Mouse (Mus musculus) CH12.LX (cell line): ENCODE data around the gene B3gnt5. TPM values are rescaled to one million over a fixed set of nuclear protein-coding genes. Genes with fewer than 3 reads are reported as not detected.
A peak's percentile ranks its signal among the peaks of the same experiment; 100 is the strongest.

Source experiments
- DNase-seq: peaks from one replicate; pipeline ENCODE4 v3.0.0-alpha.2; 2013; ENCODE audit errors: extremely low read depth
- H3K27ac ChIP-seq: 2 replicates; pipeline ENCODE4 v1.5.1; 2012; ENCODE audit warnings: low read depth, mild to moderate bottlenecking, control low read depth, moderate library complexity; ENCODE audit not compliant: insufficient read depth
- H3K27me3 ChIP-seq: replicated peaks from 2 replicates; pipeline ENCODE3; 2012; ENCODE audit warnings: inconsistent platforms
- H3K36me3 ChIP-seq, 2 experiments: replicated peaks in 1 of 2; 2 replicates each; pipeline versions ENCODE3 to v1.6.1; 2012; ENCODE audit warnings: inconsistent platforms in 1 of 2, low read length in 1 of 2, mild to moderate bottlenecking in 1 of 2, mixed read lengths in 1 of 2, moderate library complexity in 1 of 2; ENCODE audit not compliant: control insufficient read depth in 1 of 2, insufficient read depth in 1 of 2
- H3K4me1 ChIP-seq, 2 experiments: 2 replicates each; pipeline ENCODE4 v1.6.1; 2012; ENCODE audit warnings: inconsistent platforms in 1 of 2, moderate library complexity in 1 of 2; ENCODE audit not compliant: insufficient read depth in 2 of 2, control insufficient read depth in 1 of 2
- H3K4me2 ChIP-seq: 2 replicates; pipeline ENCODE4 v1.6.1; 2012; ENCODE audit warnings: low read depth, mild to moderate bottlenecking, control low read depth; ENCODE audit not compliant: poor library complexity, insufficient read depth, severe bottlenecking
- H3K4me3 ChIP-seq, 3 experiments: fragments of 150-350 bp in 1 of 3; sonication (generic) in 1 of 3; replicated peaks in 1 of 3; 2 replicates each; pipeline versions ENCODE3 to v1.5.1; 2011 to 2012; ENCODE audit warnings: low read depth in 2 of 3, low read length in 2 of 3, mild to moderate bottlenecking in 2 of 3, moderate library complexity in 2 of 3, control low read depth in 1 of 3, improper control_type of control experiment in 1 of 3, inconsistent platforms in 1 of 3, mixed read lengths in 1 of 3; ENCODE audit not compliant: poor library complexity in 1 of 3
- H3K79me2 ChIP-seq: replicated peaks from 2 replicates; pipeline ENCODE4 v1.6.1; 2012; ENCODE audit warnings: mild to moderate bottlenecking, moderate library complexity; ENCODE audit not compliant: control insufficient read depth, poor library complexity, insufficient read depth, severe bottlenecking; ENCODE audit errors: extremely low read depth
- H3K9ac ChIP-seq: 2 replicates; pipeline ENCODE4 v1.6.1; 2012; ENCODE audit warnings: low read depth, mild to moderate bottlenecking, control low read depth, moderate library complexity; ENCODE audit not compliant: insufficient read depth
- H3K9me3 ChIP-seq: replicated peaks from 2 replicates; pipeline ENCODE3; 2012; ENCODE audit warnings: low read length, inconsistent platforms, mixed read lengths
- CHD1 ChIP-seq: IDR thresholded peaks from 2 replicates; pipeline ENCODE4 v1.6.1; 2012; ENCODE audit warnings: low read depth, low read length, improper control_type of control experiment, inconsistent platforms
- CHD2 ChIP-seq: IDR thresholded peaks from 2 replicates; pipeline ENCODE4 v1.6.1; 2011; ENCODE audit warnings: low read length, improper control_type of control experiment
- CTCF ChIP-seq, 2 experiments: IDR thresholded peaks in 1 of 2; conservative IDR thresholded peaks in 1 of 2; 2 replicates each; pipeline ENCODE4 v1.5.1; 2011 to 2012; ENCODE audit warnings: low read depth in 2 of 2, low read length in 2 of 2, improper control_type of control experiment in 1 of 2, inconsistent platforms in 1 of 2, mild to moderate bottlenecking in 1 of 2, moderate library complexity in 1 of 2
- ELF1 ChIP-seq: IDR thresholded peaks from 2 replicates; pipeline ENCODE4 v1.6.1; 2014; ENCODE audit warnings: low read depth, mild to moderate bottlenecking, inconsistent platforms, low read length, improper control_type of control experiment
- EP300 ChIP-seq: IDR thresholded peaks from 2 replicates; pipeline ENCODE4 v1.6.1; 2011; ENCODE audit warnings: low read length, improper control_type of control experiment
- GABPA ChIP-seq: IDR thresholded peaks from 2 replicates; pipeline ENCODE4 v1.6.1; 2012; ENCODE audit warnings: low read depth, low read length, improper control_type of control experiment, inconsistent platforms; ENCODE audit not compliant: insufficient replicate concordance
- HCFC1 ChIP-seq: IDR thresholded peaks from 2 replicates; pipeline ENCODE4 v1.6.1; 2012; ENCODE audit warnings: low read depth, mild to moderate bottlenecking, inconsistent platforms, low read length, improper control_type of control experiment
- IRF4 ChIP-seq: IDR thresholded peaks from 2 replicates; pipeline ENCODE4 v1.6.1; 2014; ENCODE audit warnings: low read depth, mild to moderate bottlenecking, inconsistent platforms, low read length, improper control_type of control experiment
- JUN ChIP-seq: IDR thresholded peaks from 2 replicates; pipeline ENCODE4 v1.6.1; 2011; ENCODE audit warnings: low read depth, mild to moderate bottlenecking, low read length, improper control_type of control experiment, moderate library complexity; ENCODE audit not compliant: insufficient read depth
- KAT2A ChIP-seq: IDR thresholded peaks from 2 replicates; pipeline ENCODE4 v1.6.1; 2012; ENCODE audit warnings: low read length, improper control_type of control experiment, inconsistent platforms; ENCODE audit not compliant: insufficient replicate concordance
- MAFK ChIP-seq: IDR thresholded peaks from 2 replicates; pipeline ENCODE4 v1.6.1; 2011; ENCODE audit warnings: low read length, improper control_type of control experiment; ENCODE audit not compliant: insufficient replicate concordance
- MAX ChIP-seq: IDR thresholded peaks from 2 replicates; pipeline ENCODE4 v1.6.1; 2011; ENCODE audit warnings: low read length, improper control_type of control experiment
- MAZ ChIP-seq: IDR thresholded peaks from 2 replicates; pipeline ENCODE4 v1.6.1; 2012; ENCODE audit warnings: low read depth, mild to moderate bottlenecking, inconsistent platforms, low read length, improper control_type of control experiment, moderate library complexity
- MEF2A ChIP-seq: IDR thresholded peaks from 2 replicates; pipeline ENCODE4 v1.6.1; 2014; ENCODE audit warnings: low read depth, mild to moderate bottlenecking, inconsistent platforms, low read length, improper control_type of control experiment, borderline replicate concordance
- MXI1 ChIP-seq: IDR thresholded peaks from 2 replicates; pipeline ENCODE4 v1.6.1; 2011; ENCODE audit warnings: mild to moderate bottlenecking, low read depth, low read length, improper control_type of control experiment
- MYC ChIP-seq: IDR thresholded peaks from 2 replicates; pipeline ENCODE4 v1.6.1; 2011; ENCODE audit warnings: low read depth, mild to moderate bottlenecking, improper control_type of control experiment, low read length
- NRF1 ChIP-seq: IDR thresholded peaks from 2 replicates; pipeline ENCODE4 v1.6.1; 2014; ENCODE audit warnings: low read depth, mild to moderate bottlenecking, inconsistent platforms, low read length, improper control_type of control experiment, moderate library complexity
- PAX5 ChIP-seq: IDR thresholded peaks from 2 replicates; pipeline ENCODE4 v1.6.1; 2012; ENCODE audit warnings: low read length, inconsistent platforms, mixed read lengths
- POLR2A ChIP-seq: IDR thresholded peaks from 2 replicates; pipeline ENCODE4 v1.6.1; 2011; ENCODE audit warnings: low read depth, mild to moderate bottlenecking, improper control_type of control experiment, low read length
- RAD21 ChIP-seq: IDR thresholded peaks from 2 replicates; pipeline ENCODE4 v1.6.1; 2011; ENCODE audit warnings: low read depth, mild to moderate bottlenecking, low read length, improper control_type of control experiment, moderate library complexity
- SIN3A ChIP-seq: IDR thresholded peaks from 2 replicates; pipeline ENCODE4 v1.6.1; 2012; ENCODE audit warnings: low read length, improper control_type of control experiment, inconsistent platforms
- SMC3 ChIP-seq: IDR thresholded peaks from 2 replicates; pipeline ENCODE4 v1.6.1; 2011; ENCODE audit warnings: low read depth, low read length, improper control_type of control experiment
- UBTF ChIP-seq: IDR thresholded peaks from 2 replicates; pipeline ENCODE4 v1.6.1; 2012; ENCODE audit warnings: low read depth, mild to moderate bottlenecking, inconsistent platforms, low read length, improper control_type of control experiment, moderate library complexity
- USF2 ChIP-seq: conservative IDR thresholded peaks from 2 replicates; pipeline ENCODE4 v1.6.1; 2011; ENCODE audit warnings: low read depth, low read length, improper control_type of control experiment
- ZC3H11A ChIP-seq: IDR thresholded peaks from 2 replicates; pipeline ENCODE4 v1.6.1; 2012; ENCODE audit warnings: low read depth, mild to moderate bottlenecking, inconsistent platforms, low read length, improper control_type of control experiment
- ZKSCAN1 ChIP-seq: IDR thresholded peaks from 2 replicates; pipeline ENCODE4 v1.6.1; 2012; ENCODE audit warnings: low read depth, inconsistent platforms, low read length, improper control_type of control experiment, borderline replicate concordance
- ZMIZ1 ChIP-seq: IDR thresholded peaks from 2 replicates; pipeline ENCODE4 v1.6.1; 2012; ENCODE audit warnings: low read depth, mild to moderate bottlenecking, inconsistent platforms, low read length, improper control_type of control experiment
- ZNF384 ChIP-seq: IDR thresholded peaks from 2 replicates; pipeline ENCODE4 v1.6.1; 2012; ENCODE audit warnings: low read depth, low read length, improper control_type of control experiment, inconsistent platforms
- dilution Hi-C: fragments of 300-500 bp; cut with MboI; formaldehyde crosslinking; loops from 2 replicates; pipeline ENCODE4 v1.14.3; 2020; ENCODE audit warnings: low sequenced_read_pairs; ENCODE audit not compliant: extremely low pct_unique_long_range_greater_than_20kb, extremely low pct_ligation_motif_present
- in situ Hi-C: fragments of 300-500 bp; cut with MboI; formaldehyde crosslinking; loops from 3 replicates; pipeline ENCODE4 v1.14.3; 2019; ENCODE audit warnings: low sequenced_read_pairs, low pct_ligation_motif_present, low pct_unique_long_range_greater_than_20kb, mixed read lengths
- polyA plus RNA-seq: library from polyadenylated mRNA; unstranded; fragments of >175 nt; gene quantifications from 2 replicates; pipeline ENCODE4 v1.2.1, GENCODE M21; 2012; ENCODE audit warnings: low read depth; ENCODE audit not compliant: insufficient read length
- total RNA-seq, 2 experiments: library from RNA; depleted of rRNA; stranded (reverse); fragments of 300-350 nt in 1 of 2; fragments of >200 nt in 1 of 2; gene quantifications; 2 replicates each; pipeline ENCODE4 v1.2.3; 2012 to 2014

Gene B3gnt5
- total RNA-seq (2012; rRNA removed) (1.6 and 1.9 TPM in 2 replicates), total RNA-seq (2014; rRNA removed) (6.3 and 6.5 TPM in 2 replicates), polyA plus RNA-seq (3.1 and 3.4 TPM in 2 replicates)

DNA sequence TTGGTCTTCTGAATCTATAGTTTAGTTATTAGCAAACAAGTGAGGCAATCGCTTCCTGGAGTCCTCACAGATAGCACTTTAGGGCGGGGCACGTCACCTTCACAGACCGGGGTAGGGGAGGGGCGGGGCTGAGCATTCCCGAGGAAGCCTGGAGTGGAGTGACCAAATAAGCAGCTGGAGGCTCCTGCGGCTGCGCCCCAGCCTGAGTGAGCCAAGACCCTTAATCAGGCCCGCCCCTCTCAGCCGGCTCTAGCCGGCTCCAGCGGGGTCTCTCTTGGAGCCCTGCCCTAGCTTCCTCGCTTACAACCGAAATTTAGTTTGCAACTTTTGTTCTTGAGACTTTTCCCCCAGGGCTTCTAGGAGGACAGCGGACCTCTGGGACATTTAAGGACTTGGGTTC lies at the start of gene B3gnt5:
Gene B3gnt5, plus strand, starts transcription at position 135 of the 400 bp plus-strand sequence.
- peak; percentile 56 for DNase-seq
- peak within 1 kb of the TSS; percentile 99 for H3K4me2 ChIP-seq
- peaks cover 4 to 25% of the 10 kb centered on the region in 2 experiments; a peak in 3 of 4 replicates for H3K4me1 ChIP-seq
- 0 out of 2 replicates have a peak, but pooled peaks have one; percentile 27 for TF ChIP-seq MEF2A
- 0 out of 2 replicates have a peak, but pooled peaks have one; percentile 20 for TF ChIP-seq MYC
- TF ChIP-seq MXI1: 0 out of 2 replicates have a peak, but pooled peaks have one; percentile 50
- 0 out of 2 replicates have a peak, but pooled peaks have one; percentile 16 for TF ChIP-seq ELF1
- no peak for TF ChIP-seq USF2
- TF ChIP-seq UBTF: no peak
- TF ChIP-seq MAZ: peak; percentile 72; the same call in 1 of the 2 replicates
- TF ChIP-seq MAX: no peak
- peak; percentile 66 for TF ChIP-seq NRF1
- TF ChIP-seq KAT2A: no peak
- TF ChIP-seq RAD21: no peak
- TF ChIP-seq GABPA: no peak
- TF ChIP-seq PAX5: no peak
- TF ChIP-seq ZC3H11A: no peak
- no peak for TF ChIP-seq EP300
- TF ChIP-seq POLR2A: no peak
- TF ChIP-seq CHD1: no peak
- TF ChIP-seq ZNF384: no peak
- TF ChIP-seq HCFC1: peak; percentile 15; the same call in 1 of the 2 replicates
- TF ChIP-seq SIN3A: 0 out of 2 replicates have a peak, but pooled peaks have one; percentile 54
- H3K9ac ChIP-seq: peak within 1 kb of the TSS; percentile 18; the same call in 1 of the 2 replicates
- dilution Hi-C loops (no loop called here), in situ Hi-C loops (no loop called here)
- H3K9me3 ChIP-seq: no peaks in the 10 kb centered on the region
- no peak within 1 kb of the TSS for H3K27ac ChIP-seq
- H3K79me2 ChIP-seq: no peaks in the 10 kb centered on the region; the same call in 1 of the 2 replicates
- H3K4me3 ChIP-seq: peak within 1 kb of the TSS; percentile 8 to 53 (median 47)
- H3K36me3 ChIP-seq: no peaks in the 10 kb centered on the region
- H3K27me3 ChIP-seq: peaks cover 33% of the 10 kb centered on the region

- dilution Hi-C loops: no loop called here
- Histone ChIP-seq H3K27me3 (no peaks in the 10 kb centered on the region), H3K79me2 (no peaks in the 10 kb centered on the region), H3K4me2 (no peak overlapping the region), H3K4me1 (peaks cover 0 to 4% of the 10 kb centered on the region in 2 experiments; a peak in 1 of 4 replicates), H3K4me3 (no peak overlapping the region), H3K9me3 (no peaks in the 10 kb centered on the region), H3K27ac (no peak overlapping the region), H3K9ac (no peak overlapping the region), H3K36me3 (no peaks in the 10 kb centered on the region)
- DNase-seq: peak; percentile 45
- in situ Hi-C loops: loop anchor here (5.0 to 25.0 kb wide), 2 partner anchors 121 to 716 kb away; partner anchors contain the start of gene Abcc5
- no peak for TF ChIP-seq CHD2
- no peak for TF ChIP-seq MYC
- TF ChIP-seq ZKSCAN1: no peak
- TF ChIP-seq CTCF (conservative IDR thresholded peaks at IDR 0.05 in 1 of 2, IDR thresholded peaks at IDR 0.05 in 1 of 2; ENCODE audit: low read depth in 2 of 2, low read length in 2 of 2): peak in 1 of 2 experiments; percentile 73; a peak in 2 of 4 replicates
- no peak for TF ChIP-seq USF2
- TF ChIP-seq POLR2A: no peak
- TF ChIP-seq RAD21: peak; percentile 80
- TF ChIP-seq SMC3: peak; percentile 74
- TF ChIP-seq CHD1: no peak
- TF ChIP-seq IRF4: no peak
- no peak for TF ChIP-seq JUN
- no peak for TF ChIP-seq MAFK
- no peak for TF ChIP-seq ZMIZ1
- TF ChIP-seq ZNF384: peak; percentile 51; the same call in 1 of the 2 replicates
- no peak for TF ChIP-seq MXI1
- TF ChIP-seq ZC3H11A: 0 out of 2 replicates have a peak, but pooled peaks have one; percentile 5
- TF ChIP-seq PAX5: no peak
These were observed 39.0 kb upstream of the B3gnt5 start for GRCm38 (mm10) chr16:19720959-19721358.
